Mouse (Mus musculus) heart, adult 2 months (tissue): ENCODE data around the gene C1qa. TPM values are rescaled to one million over a fixed set of nuclear protein-coding genes. Genes with fewer than 3 reads are reported as not detected.

Source experiments
- DNase-seq, 2 experiments: peaks; one replicate each; pipeline ENCODE4 v3.0.0; 2021
- H3K27ac ChIP-seq: fragments of 200-600 bp; 2 replicates; pipeline ENCODE4 v1.8.1; 2022
- H3K27me3 ChIP-seq: fragments of 200-500 bp; 2 replicates; pipeline ENCODE4 v1.6.1; 2012; ENCODE audit warnings: mild to moderate bottlenecking, low read length, inconsistent platforms, mixed read lengths; ENCODE audit not compliant: control insufficient read depth, insufficient read depth
- H3K36me3 ChIP-seq: fragments of 200-500 bp; 2 replicates; pipeline ENCODE4 v1.6.1; 2012; ENCODE audit warnings: low read length, inconsistent platforms; ENCODE audit not compliant: control insufficient read depth, insufficient read depth
- H3K4me1 ChIP-seq: fragments of 200-500 bp; 2 replicates; pipeline ENCODE4 v1.6.1; 2011; ENCODE audit warnings: low read length; ENCODE audit not compliant: control insufficient read depth, insufficient read depth
- H3K4me3 ChIP-seq: fragments of 200-600 bp; 2 replicates; pipeline ENCODE4 v1.8.1; 2022
- H3K79me2 ChIP-seq: fragments of 200-500 bp; replicated peaks from 2 replicates; pipeline ENCODE4 v1.6.1; 2012; ENCODE audit warnings: mild to moderate bottlenecking, inconsistent platforms, low read length, moderate library complexity, mixed read lengths; ENCODE audit not compliant: control insufficient read depth, insufficient read depth
- H3K9ac ChIP-seq: fragments of 200-500 bp; 2 replicates; pipeline ENCODE4 v1.6.1; 2012; ENCODE audit warnings: low read depth, mild to moderate bottlenecking, control low read depth, inconsistent platforms, low read length, mixed read lengths
- CTCF ChIP-seq: fragments of 200-600 bp; IDR thresholded peaks from 2 replicates; pipeline ENCODE4 v1.8.1; 2022; ENCODE audit warnings: antibody characterized with exemption, mild to moderate bottlenecking, moderate library complexity
- EP300 ChIP-seq: fragments of 200-500 bp; IDR thresholded peaks from 2 replicates; pipeline ENCODE4 v1.6.1; 2011; ENCODE audit warnings: low read depth, low read length, control low read depth; ENCODE audit not compliant: insufficient read depth
- POLR2A ChIP-seq: fragments of 200-500 bp; IDR thresholded peaks from 2 replicates; pipeline ENCODE4 v1.6.1; 2011; ENCODE audit warnings: mild to moderate bottlenecking, low read depth, low read length, control low read depth; ENCODE audit not compliant: insufficient read depth
- WGBS: fragments of 180-500 bp; shearing (Covaris S2); methylation state at CpG from one replicate; pipeline ENCODE4 v1.1.7; 2018; 5-methylcytosine and 5-hydroxymethylcytosine counted together
- intact Hi-C: fragments of 180-260 bp; cut with DNase I; formaldehyde crosslinking; loops from one replicate; pipeline ENCODE4 v1.15.1; 2025
- polyA plus RNA-seq: library from polyadenylated mRNA; depleted of rRNA; stranded (reverse); fragments of >200 nt; gene quantifications from 2 replicates; pipeline ENCODE4 v1.2.3, GENCODE M21; 2012
- total RNA-seq, 2 experiments: library from RNA; stranded (reverse); gene quantifications; 2 replicates each; pipeline ENCODE4 v1.2.3; 2021

Gene C1qa
- total and polyA plus RNA-seq, 3 experiments, result 49.3 to 51.0 (median 50.2) TPM

- no peaks in the 10 kb centered on the region for H3K4me1 ChIP-seq
- intact Hi-C loops, result no loop called here
- H3K79me2 ChIP-seq, result no peaks in the 10 kb centered on the region
- TF ChIP-seq POLR2A (no peak), EP300 (no peak), CTCF (no peak)
- no peak overlapping the region for H3K4me3 ChIP-seq
- no peaks in the 10 kb centered on the region for H3K27me3 ChIP-seq
- 78% methylated on average over 3 of the region's 3 CpGs for WGBS
- no peaks in the 10 kb centered on the region for H3K36me3 ChIP-seq
- no peak overlapping the region for H3K27ac ChIP-seq
- no peak for DNase-seq
- no peak overlapping the region for H3K9ac ChIP-seq
Observed at GRCm38 (mm10) chr4:136919526-136919925, 20.9 kb upstream of the C1qa start.

GRCm38 (mm10) chr4:136918834-136919233 lies 20.2 kb upstream of the C1qa start:
- no peak for DNase-seq
- Histone ChIP-seq H3K27me3 (no peaks in the 10 kb centered on the region), H3K79me2 (no peaks in the 10 kb centered on the region), H3K36me3 (no peaks in the 10 kb centered on the region), H3K4me3 (no peak overlapping the region), H3K9ac (no peak overlapping the region), H3K4me1 (no peaks in the 10 kb centered on the region), H3K27ac (no peak overlapping the region)
- WGBS, result 79% methylated on average over 8 of the region's 8 CpGs
- intact Hi-C loops, result no loop called here
- no peak for TF ChIP-seq POLR2A
- TF ChIP-seq CTCF, result no peak
- TF ChIP-seq EP300, result no peak

DNA sequence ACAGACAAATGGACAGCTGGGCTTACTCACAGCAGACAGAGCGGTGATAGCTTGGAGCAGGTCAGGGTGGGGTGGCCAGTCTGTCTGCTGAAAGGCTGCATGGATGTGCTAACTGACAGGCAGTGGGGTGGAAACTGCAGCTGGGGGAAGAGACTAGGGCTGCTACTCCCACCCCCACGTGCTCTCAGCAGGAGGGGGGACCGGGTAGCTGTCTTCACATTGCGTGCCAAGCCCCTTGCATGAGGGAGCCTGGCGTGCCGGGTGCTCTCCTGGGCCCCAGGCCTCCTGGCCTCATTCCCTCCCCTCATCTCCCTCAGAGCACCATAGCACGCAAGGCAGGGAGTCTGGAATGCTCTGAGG lies 18.5 kb upstream of the C1qa start:
- H3K36me3 ChIP-seq, result no peaks in the 10 kb centered on the region
- no peak overlapping the region for H3K27ac ChIP-seq
- no peak overlapping the region for H3K4me3 ChIP-seq
- intact Hi-C loops, result no loop called here
- TF ChIP-seq EP300 (no peak), CTCF (no peak), POLR2A (no peak)
- WGBS, result 40% methylated on average over 7 of the region's 7 CpGs
- no peaks in the 10 kb centered on the region for H3K27me3 ChIP-seq
- no peaks in the 10 kb centered on the region for H3K79me2 ChIP-seq
- no peaks in the 10 kb centered on the region for H3K4me1 ChIP-seq
- no peak for DNase-seq
- H3K9ac ChIP-seq, result no peak overlapping the region

- H3K9ac ChIP-seq, result no peak overlapping the region
Observed at GRCm38 (mm10) chr4:136916359-136917164, 18.0 kb upstream of the C1qa start.

GRCm38 (mm10) chr4:136912841-136913240 lies 14.2 kb upstream of the C1qa start:
- Histone ChIP-seq H3K36me3 (no peaks in the 10 kb centered on the region), H3K27me3 (peaks cover 2% of the 10 kb centered on the region; the same call in 1 of the 2 replicates), H3K9ac (no peak overlapping the region), H3K27ac (no peak overlapping the region), H3K4me1 (no peaks in the 10 kb centered on the region), H3K4me3 (no peak overlapping the region), H3K79me2 (no peaks in the 10 kb centered on the region)
- TF ChIP-seq EP300, result no peak
- TF ChIP-seq CTCF, result no peak
- TF ChIP-seq POLR2A, result no peak
- WGBS, result 17% methylated on average over 9 of the region's 9 CpGs
- DNase-seq, result no peak
- intact Hi-C loops, result no loop called here

More at GRCm38 (mm10) chr4:136916359-136917164, 18.0 kb upstream of the C1qa start:
- intact Hi-C loops, result no loop called here
- Histone ChIP-seq H3K4me1 (no peaks in the 10 kb centered on the region), H3K36me3 (no peaks in the 10 kb centered on the region), H3K79me2 (no peaks in the 10 kb centered on the region), H3K27me3 (no peaks in the 10 kb centered on the region), H3K27ac (no peak overlapping the region), H3K4me3 (no peak overlapping the region)
- TF ChIP-seq CTCF (no peak), POLR2A (no peak), EP300 (no peak)
- 69% methylated on average over 20 of the region's 20 CpGs for WGBS
- no peak for DNase-seq

GRCm38 (mm10) chr4:136911804-136912203 lies 13.2 kb upstream of the C1qa start:
- intact Hi-C loops, result no loop called here
- no peaks in the 10 kb centered on the region for H3K4me1 ChIP-seq
- 43% methylated on average over 9 of the region's 9 CpGs for WGBS
- no peaks in the 10 kb centered on the region for H3K79me2 ChIP-seq
- H3K36me3 ChIP-seq, result no peaks in the 10 kb centered on the region
- H3K9ac ChIP-seq, result no peak overlapping the region
- H3K4me3 ChIP-seq, result no peak overlapping the region
- H3K27me3 ChIP-seq, result peaks cover 2% of the 10 kb centered on the region; the same call in 1 of the 2 replicates
- H3K27ac ChIP-seq, result no peak overlapping the region
- no peak for DNase-seq
- TF ChIP-seq POLR2A (no peak), EP300 (no peak), CTCF (no peak)
